Mouse (Mus musculus) layer of hippocampus, adult 2 months (tissue): ENCODE results near the gene Rgma. TPM values are rescaled to one million over a fixed set of nuclear protein-coding genes. Genes with fewer than 3 reads are reported as not detected.

ENCODE experiments used
- DNase-seq, 2 experiments: peaks; one replicate each; pipeline ENCODE4 v3.0.0; 2022; ENCODE audit warnings: low spot score in 2 of 2
- H3K27ac ChIP-seq: fragments of 200-600 bp; 2 replicates; pipeline ENCODE4 v1.8.1; 2022
- H3K4me3 ChIP-seq: fragments of 200-600 bp; 2 replicates; pipeline ENCODE4 v1.8.1; 2022; ENCODE audit warnings: mild to moderate bottlenecking
- CTCF ChIP-seq: fragments of 200-600 bp; conservative IDR thresholded peaks from 2 replicates; pipeline ENCODE4 v1.8.1; 2022; ENCODE audit warnings: antibody characterized with exemption, mild to moderate bottlenecking, moderate library complexity
- total RNA-seq, 2 experiments: library from RNA; stranded (reverse); gene quantifications; 2 replicates each; pipeline ENCODE4 v1.2.3; 2021

The Rgma gene
- total RNA-seq, 2 experiments from 2014 or later: 45.9 to 53.2 TPM

- TF ChIP-seq CTCF: peak; percentile 28
- no peak for DNase-seq
- Histone ChIP-seq H3K27ac (peak overlapping the region; percentile 60), H3K4me3 (no peak overlapping the region)
Observed at GRCm38 (mm10) chr7:73433637-73434335, 58.5 kb downstream of the Rgma start.

- Histone ChIP-seq H3K27ac (no peak overlapping the region), H3K4me3 (no peak overlapping the region)
- no peak for DNase-seq
- no peak for TF ChIP-seq CTCF
Observed at GRCm38 (mm10) chr7:73434336-73434677, 59.0 kb downstream of the Rgma start.

GRCm38 (mm10) chr7:73435685-73436084 is 60.4 kb downstream of the Rgma start:
- Histone ChIP-seq H3K4me3 (no peak overlapping the region), H3K27ac (no peak overlapping the region)
- TF ChIP-seq CTCF: peak; percentile 81
- DNase-seq: no peak

GRCm38 (mm10) chr7:73441802-73442201 is 66.5 kb downstream of the Rgma start:
- no peak for TF ChIP-seq CTCF
- Histone ChIP-seq H3K4me3 (no peak overlapping the region), H3K27ac (no peak overlapping the region)
- no peak for DNase-seq

- no peak for TF ChIP-seq CTCF
- H3K27ac ChIP-seq: no peak overlapping the region
Observed at GRCm38 (mm10) chr7:73442246-73442645, 66.9 kb downstream of the Rgma start.

GRCm38 (mm10) chr7:73451594-73451993 is 76.3 kb downstream of the Rgma start:
- no peak for DNase-seq
- no peak for TF ChIP-seq CTCF
- Histone ChIP-seq H3K27ac (peak overlapping the region; percentile 19; the same call in 1 of the 2 replicates), H3K4me3 (no peak overlapping the region)

More at GRCm38 (mm10) chr7:73442246-73442645, 66.9 kb downstream of the Rgma start:
- no peak for DNase-seq
- H3K4me3 ChIP-seq: no peak overlapping the region

- no peak for TF ChIP-seq CTCF
- no peak for DNase-seq
- peak overlapping the region; percentile 19; the same call in 1 of the 2 replicates for H3K27ac ChIP-seq
- H3K4me3 ChIP-seq: no peak overlapping the region
Observed at GRCm38 (mm10) chr7:73452187-73452808, 77.0 kb downstream of the Rgma start.

- no peak for TF ChIP-seq CTCF
- Histone ChIP-seq H3K4me3 (no peak overlapping the region), H3K27ac (peak overlapping the region; percentile 71)
- no peak for DNase-seq
Observed at GRCm38 (mm10) chr7:73454113-73454512, 78.8 kb downstream of the Rgma start.

GRCm38 (mm10) chr7:73463546-73463945 is 88.2 kb downstream of the Rgma start:
- TF ChIP-seq CTCF: no peak
- no peak overlapping the region for H3K4me3 ChIP-seq
- no peak overlapping the region for H3K27ac ChIP-seq
- DNase-seq: no peak

GRCm38 (mm10) chr7:73467741-73468140 is 92.4 kb downstream of the Rgma start:
- DNase-seq: no peak
- Histone ChIP-seq H3K27ac (peak overlapping the region; percentile 78), H3K4me3 (no peak overlapping the region)
- no peak for TF ChIP-seq CTCF

Other genes starting within 250 kb of the Rgma start
- 10 to 100 TPM; 57.1 to 58.3 TPM for gene Chd2, start 166.3 kb downstream of the Rgma start, total RNA-seq